Mouse (Mus musculus) MEL (cell line): ENCODE results near the gene Gpr62. TPM values are rescaled to one million over a fixed set of nuclear protein-coding genes. Genes with fewer than 3 reads are reported as not detected.

Source experiments
- DNase-seq: peaks from one replicate; pipeline ENCODE4 v3.0.0; 2011; ENCODE audit warnings: low read depth, low spot score
- H3K27ac ChIP-seq: 2 replicates; pipeline ENCODE4 v1.5.1; 2012; ENCODE audit warnings: low read depth, mild to moderate bottlenecking, control low read depth, low read length, moderate library complexity; ENCODE audit not compliant: control insufficient read depth
- H3K27me3 ChIP-seq, 2 experiments: fragments of 150-350 bp in 1 of 2; sonication (generic) in 1 of 2; 2 replicates each; pipeline ENCODE4 v1.6.1; 2012; ENCODE audit warnings: low read length in 2 of 2, mild to moderate bottlenecking in 2 of 2, improper control_type of control experiment in 1 of 2, moderate library complexity in 1 of 2; ENCODE audit not compliant: insufficient read depth in 2 of 2, control insufficient read depth in 1 of 2
- H3K36me3 ChIP-seq, 2 experiments: 2 replicates each; pipeline ENCODE4 v1.6.1; 2012 to 2014; ENCODE audit warnings: low read length in 2 of 2, improper control_type of control experiment in 1 of 2, inconsistent platforms in 1 of 2, mild to moderate bottlenecking in 1 of 2; ENCODE audit not compliant: insufficient read depth in 2 of 2, control insufficient read depth in 1 of 2
- H3K4me1 ChIP-seq, 2 experiments: fragments of 150-350 bp in 1 of 2; sonication (generic) in 1 of 2; 2 replicates each; pipeline ENCODE4 v1.6.1; 2012; ENCODE audit warnings: low read length in 2 of 2, improper control_type of control experiment in 1 of 2, mild to moderate bottlenecking in 1 of 2; ENCODE audit not compliant: insufficient read depth in 2 of 2, control insufficient read depth in 1 of 2
- H3K4me3 ChIP-seq, 2 experiments: fragments of 150-350 bp in 1 of 2; sonication (generic) in 1 of 2; 2 replicates each; pipeline ENCODE4 v1.5.1; 2012; ENCODE audit warnings: low read depth in 2 of 2, low read length in 2 of 2, mild to moderate bottlenecking in 2 of 2, moderate library complexity in 2 of 2, control low read depth in 1 of 2, improper control_type of control experiment in 1 of 2; ENCODE audit not compliant: control insufficient read depth in 1 of 2, insufficient read depth in 1 of 2
- H3K79me2 ChIP-seq: 2 replicates; pipeline ENCODE4 v1.6.1; 2012; ENCODE audit warnings: mild to moderate bottlenecking, low read length, moderate library complexity; ENCODE audit not compliant: control insufficient read depth, poor library complexity, insufficient read depth
- H3K9ac ChIP-seq: 2 replicates; pipeline ENCODE4 v1.6.1; 2012; ENCODE audit warnings: low read depth, mild to moderate bottlenecking, control low read depth, low read length, moderate library complexity; ENCODE audit not compliant: control insufficient read depth, poor library complexity, severe bottlenecking
- H3K9me3 ChIP-seq: fragments of 150-350 bp; sonication (generic); replicated peaks from 2 replicates; pipeline ENCODE4 v1.6.1; 2012; ENCODE audit warnings: mild to moderate bottlenecking, low read length, improper control_type of control experiment, moderate library complexity; ENCODE audit not compliant: insufficient read depth
- BHLHE40 ChIP-seq: IDR thresholded peaks from 2 replicates; pipeline ENCODE4 v1.6.1; 2012; ENCODE audit warnings: low read depth, mild to moderate bottlenecking, inconsistent platforms, low read length, improper control_type of control experiment, borderline replicate concordance
- CHD1 ChIP-seq: IDR thresholded peaks from 2 replicates; pipeline ENCODE4 v1.6.1; 2012; ENCODE audit warnings: low read depth, mild to moderate bottlenecking, inconsistent platforms, low read length, improper control_type of control experiment
- CHD2 ChIP-seq: IDR thresholded peaks from 2 replicates; pipeline ENCODE4 v1.6.1; 2011; ENCODE audit warnings: low read length, improper control_type of control experiment
- CTCF ChIP-seq, 3 experiments: IDR thresholded peaks in 2 of 3; conservative IDR thresholded peaks in 1 of 3; 2 replicates each; pipeline ENCODE4 v1.5.1; 2011 to 2012; ENCODE audit warnings: low read length in 3 of 3, low read depth in 2 of 3, mild to moderate bottlenecking in 2 of 3, improper control_type of control experiment in 1 of 3, inconsistent platforms in 1 of 3, mixed read lengths in 1 of 3, moderate library complexity in 1 of 3; ENCODE audit not compliant: control insufficient read depth in 1 of 3, insufficient read depth in 1 of 3, poor library complexity in 1 of 3, severe bottlenecking in 1 of 3
- ELF1 ChIP-seq: IDR thresholded peaks from 2 replicates; pipeline ENCODE4 v1.6.1; 2014; ENCODE audit warnings: low read depth, mild to moderate bottlenecking, inconsistent platforms, low read length, improper control_type of control experiment, moderate library complexity
- EP300 ChIP-seq, 2 experiments: IDR thresholded peaks; 2 replicates each; pipeline ENCODE4 v1.6.1; 2011; ENCODE audit warnings: improper control_type of control experiment in 2 of 2, low read length in 2 of 2, low read depth in 1 of 2, mild to moderate bottlenecking in 1 of 2
- GABPA ChIP-seq: IDR thresholded peaks from 2 replicates; pipeline ENCODE4 v1.6.1; 2012; ENCODE audit warnings: low read depth, mild to moderate bottlenecking, inconsistent platforms, low read length, improper control_type of control experiment, moderate library complexity
- GATA1 ChIP-seq: IDR thresholded peaks from 2 replicates; pipeline ENCODE4 v1.6.1; 2011; ENCODE audit warnings: low read depth, low read length, improper control_type of control experiment
- HCFC1 ChIP-seq: IDR thresholded peaks from 2 replicates; pipeline ENCODE4 v1.6.1; 2012; ENCODE audit warnings: low read depth, mild to moderate bottlenecking, inconsistent platforms, low read length, improper control_type of control experiment, moderate library complexity
- KAT2A ChIP-seq: conservative IDR thresholded peaks from 2 replicates; pipeline ENCODE4 v1.6.1; 2012; ENCODE audit warnings: low read depth, low read length, improper control_type of control experiment, inconsistent platforms
- MEF2A ChIP-seq: IDR thresholded peaks from 2 replicates; pipeline ENCODE4 v1.6.1; 2014; ENCODE audit warnings: low read depth, mild to moderate bottlenecking, inconsistent platforms, low read length, improper control_type of control experiment; ENCODE audit not compliant: poor library complexity, insufficient replicate concordance, severe bottlenecking; ENCODE audit errors: extremely low read depth
- MXI1 ChIP-seq: IDR thresholded peaks from 2 replicates; pipeline ENCODE4 v1.6.1; 2011; ENCODE audit warnings: mild to moderate bottlenecking, low read depth, low read length, improper control_type of control experiment
- MYB ChIP-seq: IDR thresholded peaks from 2 replicates; pipeline ENCODE4 v1.6.1; 2011; ENCODE audit warnings: mild to moderate bottlenecking, low read depth, low read length, improper control_type of control experiment
- NELFE ChIP-seq: IDR thresholded peaks from 2 replicates; pipeline ENCODE4 v1.6.1; 2011; ENCODE audit warnings: low read depth, low read length, improper control_type of control experiment
- POLR2A ChIP-seq, 2 experiments: IDR thresholded peaks; 2 replicates each; pipeline ENCODE4 v1.6.1; 2011 to 2012; ENCODE audit warnings: low read length in 2 of 2, mild to moderate bottlenecking in 2 of 2, control low read depth in 1 of 2, improper control_type of control experiment in 1 of 2, low read depth in 1 of 2, moderate library complexity in 1 of 2; ENCODE audit not compliant: control insufficient read depth in 1 of 2, insufficient read depth in 1 of 2, poor library complexity in 1 of 2
- POLR2AphosphoS2 ChIP-seq: IDR thresholded peaks from 2 replicates; pipeline ENCODE4 v1.6.1; 2011; ENCODE audit warnings: low read length, improper control_type of control experiment
- RCOR1 ChIP-seq: IDR thresholded peaks from 2 replicates; pipeline ENCODE4 v1.6.1; 2012; ENCODE audit warnings: low read depth, mild to moderate bottlenecking, inconsistent platforms, low read length, improper control_type of control experiment
- TAL1 ChIP-seq: IDR thresholded peaks from 2 replicates; pipeline ENCODE4 v1.6.1; 2012; ENCODE audit warnings: mild to moderate bottlenecking, inconsistent platforms, low read length, moderate library complexity, mixed read lengths
- TCF12 ChIP-seq: IDR thresholded peaks from 2 replicates; pipeline ENCODE4 v1.6.1; 2014; ENCODE audit warnings: low read depth, mild to moderate bottlenecking, inconsistent platforms, low read length, improper control_type of control experiment, moderate library complexity
- USF1 ChIP-seq: IDR thresholded peaks from 2 replicates; pipeline ENCODE4 v1.6.1; 2014; ENCODE audit warnings: low read depth, mild to moderate bottlenecking, inconsistent platforms, low read length, improper control_type of control experiment, moderate library complexity
- polyA plus RNA-seq, 2 experiments: library from polyadenylated mRNA; stranded (reverse) in 1 of 2; unstranded in 1 of 2; fragments of >175 nt in 1 of 2; fragments of >200 nt in 1 of 2; gene quantifications; 2 replicates each; pipeline versions ENCODE4 v1.2.1 to v1.2.4; 2012; ENCODE audit warnings: low replicate concordance in 2 of 2, low read depth in 1 of 2; ENCODE audit not compliant: insufficient read length in 2 of 2, insufficient read depth in 1 of 2, missing spikeins in 1 of 2
- total RNA-seq: library from RNA; depleted of rRNA; stranded (reverse); fragments of 300-350 nt; gene quantifications from 2 replicates; pipeline ENCODE4 v1.2.3, GENCODE M21; 2012

Gene Gpr62
- total and polyA plus RNA-seq, 3 experiments: 0.10 TPM; not detected in 2

DNA sequence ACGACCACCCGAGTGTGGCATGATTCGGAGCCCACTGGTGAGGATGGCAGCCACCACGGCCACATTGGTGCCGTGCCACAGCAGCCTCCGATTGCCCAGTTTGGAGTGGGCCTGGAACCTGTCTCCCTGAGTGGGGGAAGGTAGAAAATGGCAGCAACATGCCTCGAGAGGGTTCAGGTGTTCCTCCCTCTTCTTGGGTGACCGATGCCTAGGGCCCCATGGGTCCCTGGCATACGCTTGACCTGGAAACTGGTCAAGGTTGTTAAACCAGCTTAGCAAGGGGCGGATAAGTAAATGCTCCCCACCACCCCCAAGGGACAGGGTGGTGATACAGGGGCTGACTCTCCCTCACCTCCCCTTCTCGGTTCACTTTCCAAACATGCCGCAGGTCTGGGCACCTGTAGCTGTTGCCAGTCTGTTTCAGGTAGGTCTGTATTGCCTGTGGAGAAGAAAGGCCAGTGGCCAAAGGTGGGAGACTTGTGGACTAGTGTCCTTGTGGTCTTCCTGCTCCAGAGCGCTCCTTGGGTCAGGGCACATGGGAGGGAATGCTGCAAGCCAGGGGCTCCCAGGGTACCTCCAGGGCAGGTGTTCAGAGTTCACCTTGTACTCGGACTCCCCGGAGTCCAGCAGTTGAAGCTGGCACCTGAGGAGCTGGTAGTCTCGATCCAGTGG is 7.5 kb upstream of the Gpr62 start:
- Histone ChIP-seq H3K9me3 (no peaks in the 10 kb centered on the region), H3K27ac (no peak overlapping the region), H3K36me3 (peaks cover 0 to 2% of the 10 kb centered on the region in 2 experiments; a peak in 2 of 4 replicates), H3K4me3 (no peak overlapping the region), H3K4me1 (peaks cover 0 to 14% of the 10 kb centered on the region in 2 experiments; a peak in 3 of 4 replicates), H3K79me2 (peaks cover 11% of the 10 kb centered on the region), H3K27me3 (no peaks in the 10 kb centered on the region), H3K9ac (no peak overlapping the region)
- DNase-seq: no peak
- TF ChIP-seq RCOR1 (no peak), MEF2A (no peak), EP300 (IDR thresholded peaks at IDR 0.05; ENCODE audit: low read depth in 1 of 2, low read length in 2 of 2) (no peak), TCF12 (no peak), POLR2A (IDR thresholded peaks at IDR 0.05; ENCODE audit: control insufficient read depth in 1 of 2, insufficient read depth in 1 of 2, low read depth in 1 of 2, low read length in 2 of 2, poor library complexity in 1 of 2) (no peak), MXI1 (no peak), TAL1 (no peak), CTCF (IDR thresholded peaks at IDR 0.05 in 2 of 3, conservative IDR thresholded peaks at IDR 0.05 in 1 of 3; ENCODE audit: control insufficient read depth in 1 of 3, insufficient read depth in 1 of 3, low read depth in 2 of 3, low read length in 3 of 3, poor library complexity in 1 of 3, severe bottlenecking in 1 of 3) (no peak), MYB (no peak), GATA1 (no peak), CHD1 (no peak), KAT2A (no peak), GABPA (no peak), CHD2 (no peak), POLR2AphosphoS2 (no peak), USF1 (no peak), ELF1 (no peak), NELFE (no peak), BHLHE40 (no peak)

DNA sequence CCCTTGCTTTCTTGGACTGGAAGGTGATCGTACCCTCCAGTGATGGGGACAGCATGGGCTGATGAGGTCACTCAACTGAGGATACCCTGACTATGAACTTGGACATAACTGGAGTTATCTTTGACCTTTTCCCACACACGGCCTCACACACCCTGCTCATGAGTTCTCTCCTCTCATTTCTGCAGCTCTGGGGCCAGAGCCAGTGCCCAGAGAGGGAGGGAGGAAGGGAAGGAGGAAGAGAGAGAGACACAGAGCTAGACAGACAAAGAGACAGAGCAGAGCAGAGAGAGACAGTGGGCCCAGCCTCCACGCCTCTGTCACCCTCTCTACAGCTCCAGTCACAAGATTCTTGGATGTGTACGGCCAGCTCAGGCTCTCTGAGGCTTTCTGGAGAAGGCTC is 6.6 kb upstream of the Gpr62 start:
- H3K9me3 ChIP-seq: no peaks in the 10 kb centered on the region
- H3K79me2 ChIP-seq: peaks cover 2% of the 10 kb centered on the region
- TF ChIP-seq HCFC1 (no peak), GATA1 (no peak)
- no peak for DNase-seq
- H3K9ac ChIP-seq: no peak overlapping the region
- H3K36me3 ChIP-seq: no peaks in the 10 kb centered on the region; a peak in 1 of 4 replicates
- peaks cover 0 to 10% of the 10 kb centered on the region in 2 experiments; a peak in 3 of 4 replicates for H3K4me1 ChIP-seq
- H3K27ac ChIP-seq: no peak overlapping the region
- no peaks in the 10 kb centered on the region for H3K27me3 ChIP-seq
- H3K4me3 ChIP-seq: no peak overlapping the region
